In the genomic region with DNA sequence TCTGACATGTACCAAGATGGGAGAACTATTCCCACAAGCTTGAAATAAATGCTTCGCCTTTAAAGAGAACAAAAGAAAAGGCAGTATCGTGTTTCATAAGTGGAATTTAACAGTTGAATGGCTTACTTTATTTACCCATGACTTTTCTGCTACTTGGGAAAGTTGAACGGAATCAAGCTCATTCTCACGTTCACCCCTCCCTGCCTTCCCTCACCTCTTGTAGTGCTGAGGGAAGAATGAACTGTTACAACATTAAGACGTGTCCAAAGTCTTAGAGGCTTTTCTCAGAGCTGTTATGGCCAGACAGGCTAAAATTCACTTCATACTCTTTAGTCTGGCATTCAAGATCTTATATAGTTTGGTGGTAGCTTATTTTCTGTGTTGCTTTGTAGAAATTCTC, we compare ENCODE assay signal across 22 mouse cellular contexts. TPM values are rescaled to one million over a fixed set of nuclear protein-coding genes. Genes with fewer than 3 reads are reported as not detected.
DNase-seq lines count a peak whose midpoint lies in the region; ATAC-seq lines count a peak whose summit lies in the region.
"Had no signal": no experiment of that assay in that cellular context is flagged by ENCODE, and none has a peak within 500 bp of the region (broad histone marks: within the 10 kb centered on the region; RNA-seq: fewer than 3 reads in every experiment).

No protein-coding gene starts in this region.

- H3K27me3 ChIP-seq in embryonic facial prominence, embryonic 11.5 days (ENCODE audit: control insufficient read depth, insufficient read depth, low read length), result no peaks in the 10 kb centered on the region
- H3K27me3 ChIP-seq in embryonic facial prominence, embryonic 10.5 days (replicated peaks; ENCODE audit: low read depth, poor library complexity, severe bottlenecking), result no peaks in the 10 kb centered on the region
- H3K27me3 ChIP-seq in lung, embryonic 16.5 days (ENCODE audit: control insufficient read depth, insufficient read depth, low read depth, low read length), result no peaks in the 10 kb centered on the region
- H3K27me3 ChIP-seq: embryonic facial prominence, embryonic 15.5 days; forebrain, embryonic 12.5 days; forebrain, embryonic 15.5 days; heart, embryonic 12.5 days; heart, embryonic 15.5 days; hindbrain, embryonic 15.5 days had no signal

- no peak overlapping the region for H3K4me3 ChIP-seq in embryonic facial prominence, embryonic 11.5 days (ENCODE audit: low read depth, low read length)
- H3K4me3 ChIP-seq in embryonic facial prominence, embryonic 10.5 days, result no peak overlapping the region
- H3K4me3 ChIP-seq in lung, embryonic 16.5 days (ENCODE audit: low read length), result no peak overlapping the region
- H3K4me3 ChIP-seq: embryonic facial prominence, embryonic 15.5 days; forebrain, embryonic 12.5 days; forebrain, embryonic 15.5 days; heart, embryonic 12.5 days; heart, embryonic 15.5 days; hindbrain, embryonic 15.5 days had no signal

- H3K4me1 ChIP-seq in embryonic facial prominence, embryonic 11.5 days (ENCODE audit: control insufficient read depth, insufficient read depth, low read length), result no peaks in the 10 kb centered on the region
- H3K4me1 ChIP-seq in embryonic facial prominence, embryonic 10.5 days, result no peaks in the 10 kb centered on the region
- no peaks in the 10 kb centered on the region for H3K4me1 ChIP-seq in lung, embryonic 16.5 days (replicated peaks; ENCODE audit: control insufficient read depth, insufficient read depth, low read length)
- H3K4me1 ChIP-seq: embryonic facial prominence, embryonic 15.5 days; forebrain, embryonic 12.5 days; forebrain, embryonic 15.5 days; heart, embryonic 12.5 days; heart, embryonic 15.5 days; hindbrain, embryonic 15.5 days had no signal

- no peaks in the 10 kb centered on the region for H3K9me3 ChIP-seq in embryonic facial prominence, embryonic 11.5 days (replicated peaks; ENCODE audit: control insufficient read depth, low read length)
- no peaks in the 10 kb centered on the region for H3K9me3 ChIP-seq in embryonic facial prominence, embryonic 10.5 days
- 0 out of 2 replicates have a peak, but pooled peaks cover 2% of the 10 kb centered on the region for H3K9me3 ChIP-seq in lung, embryonic 16.5 days (ENCODE audit: control insufficient read depth, low read length)
- H3K9me3 ChIP-seq: embryonic facial prominence, embryonic 15.5 days; forebrain, embryonic 12.5 days; forebrain, embryonic 15.5 days; heart, embryonic 15.5 days; hindbrain, embryonic 15.5 days had no signal

- intact Hi-C loops in heart, postnatal 10 days (cut with DNase I), result no loop called here

- H3K27ac ChIP-seq in embryonic facial prominence, embryonic 11.5 days (replicated peaks; ENCODE audit: low read depth, low read length), result no peak overlapping the region
- no peak overlapping the region for H3K27ac ChIP-seq in embryonic facial prominence, embryonic 10.5 days (replicated peaks)
- no peak overlapping the region for H3K27ac ChIP-seq in lung, embryonic 16.5 days (ENCODE audit: low read length)
- H3K27ac ChIP-seq: embryonic facial prominence, embryonic 15.5 days; forebrain, embryonic 12.5 days; forebrain, embryonic 15.5 days; heart, embryonic 15.5 days; hindbrain, embryonic 15.5 days had no signal

- no peak for ATAC-seq in embryonic facial prominence, embryonic 11.5 days (replicated peaks; ENCODE audit: insufficient number of reproducible peaks, low FRiP score, low TSS enrichment, low read depth)
- peak; percentile 34; the same call in 1 of the 2 replicates for ATAC-seq in lung, embryonic 16.5 days (ENCODE audit: low read depth)
- ATAC-seq: activated CD4-positive, CD25-positive, alpha-beta regulatory T cell, adult 4 months; forebrain, embryonic 15.5 days had no signal

- WGBS in embryonic facial prominence, embryonic 11.5 days, result 50% methylated on average over 5 of the region's 5 CpGs
- 70% methylated on average over 5 of the region's 5 CpGs for WGBS in embryonic facial prominence, embryonic 10.5 days
- WGBS in lung, embryonic 16.5 days, result 16% methylated on average over 5 of the region's 5 CpGs

- H3K9ac ChIP-seq in embryonic facial prominence, embryonic 11.5 days (replicated peaks; ENCODE audit: low read length), result no peak overlapping the region
- H3K9ac ChIP-seq in lung, embryonic 16.5 days (ENCODE audit: low read length), result no peak overlapping the region
- H3K9ac ChIP-seq: embryonic facial prominence, embryonic 15.5 days; forebrain, embryonic 12.5 days; forebrain, embryonic 15.5 days; heart, embryonic 12.5 days; heart, embryonic 15.5 days; hindbrain, embryonic 15.5 days had no signal

- no peaks in the 10 kb centered on the region for H3K36me3 ChIP-seq in embryonic facial prominence, embryonic 11.5 days (replicated peaks; ENCODE audit: control insufficient read depth, insufficient read depth, low read depth, low read length)
- no peaks in the 10 kb centered on the region for H3K36me3 ChIP-seq in embryonic facial prominence, embryonic 10.5 days (replicated peaks)
- no peaks in the 10 kb centered on the region for H3K36me3 ChIP-seq in lung, embryonic 16.5 days (ENCODE audit: control insufficient read depth, insufficient read depth, low read length)
- H3K36me3 ChIP-seq: embryonic facial prominence, embryonic 15.5 days; forebrain, embryonic 12.5 days; forebrain, embryonic 15.5 days; heart, embryonic 12.5 days; heart, embryonic 15.5 days; hindbrain, embryonic 15.5 days had no signal

- DNase-seq in embryonic facial prominence, embryonic 11.5 days (ENCODE audit: low spot score), result peak; percentile 4
- no peak for DNase-seq in embryonic facial prominence, embryonic 10.5 days (ENCODE audit: low spot score)
- no peak for DNase-seq in lung, postnatal 4 days
- DNase-seq in adipocyte (ENCODE audit: low spot score), result peak; percentile 40
- DNase-seq in heart, postnatal 10 days, result no peak
- DNase-seq: adrenal gland, postnatal 10 days; adrenal gland, postnatal 36 days; cerebellum, adult 18-20 months; cerebellum, adult 9-10 months; cerebellum, postnatal 14 days; gastrocnemius, postnatal 25 days; heart, adult 18-20 months; heart, postnatal 14 days; heart, postnatal 4 days had no signal

- H3K4me2 ChIP-seq in embryonic facial prominence, embryonic 11.5 days (ENCODE audit: low read depth, low read length), result no peak overlapping the region
- no peak overlapping the region for H3K4me2 ChIP-seq in lung, embryonic 16.5 days (ENCODE audit: low read depth, low read length)
- H3K4me2 ChIP-seq: embryonic facial prominence, embryonic 15.5 days; forebrain, embryonic 12.5 days; forebrain, embryonic 15.5 days; heart, embryonic 12.5 days; heart, embryonic 15.5 days; hindbrain, embryonic 15.5 days had no signal

RNA-seq across cellular contexts. Expression of gene Mdh1, which starts 30.3 kb away (rescaled TPM):
- 456 and 467 TPM in 2 replicates for polyA plus RNA-seq in embryonic facial prominence, embryonic 11.5 days (2014; fragmentation: Nextera tagmentation; extraction: Ambion mirVana)
- 405 and 408 TPM in 2 replicates for polyA plus RNA-seq in embryonic facial prominence, embryonic 10.5 days (2016; fragmentation: Nextera tagmentation; extraction: Ambion mirVana)
- polyA plus RNA-seq in lung, embryonic 16.5 days (2015; fragmentation: Nextera tagmentation; extraction: Ambion mirVana), result 398 and 405 TPM in 2 replicates
- total RNA-seq in heart, postnatal 10 days (2021), result 1,000 to 10,000 TPM; 2,015 to 2,040 TPM

RNA-seq across cellular contexts. Expression of gene Wdpcp, which starts 30.5 kb away (rescaled TPM):
- polyA plus RNA-seq in embryonic facial prominence, embryonic 11.5 days (2014; fragmentation: Nextera tagmentation; extraction: Ambion mirVana), result 10.3 and 11.9 TPM in 2 replicates
- 9.5 and 10.7 TPM in 2 replicates for polyA plus RNA-seq in embryonic facial prominence, embryonic 10.5 days (2016; fragmentation: Nextera tagmentation; extraction: Ambion mirVana)
- 13.1 and 13.2 TPM in 2 replicates for polyA plus RNA-seq in lung, embryonic 16.5 days (2015; fragmentation: Nextera tagmentation; extraction: Ambion mirVana)
- 1 to 10 TPM; 6.5 to 6.7 TPM for total RNA-seq in heart, postnatal 10 days (2021)

Comparison
In these comparisons a context has a peak if more than half of its experiments do, and no peak if none do; other contexts are left out.
1. DNase-seq: peak in embryonic facial prominence, embryonic 11.5 days (single experiment) and adipocyte (single experiment); none in embryonic facial prominence, embryonic 10.5 days (single experiment), lung, postnatal 4 days (0 of 2) and heart, postnatal 10 days (0 of 2).